Mouse (Mus musculus): ENCODE results near the gene Fdx1.

Fdx1 gene

DNA sequence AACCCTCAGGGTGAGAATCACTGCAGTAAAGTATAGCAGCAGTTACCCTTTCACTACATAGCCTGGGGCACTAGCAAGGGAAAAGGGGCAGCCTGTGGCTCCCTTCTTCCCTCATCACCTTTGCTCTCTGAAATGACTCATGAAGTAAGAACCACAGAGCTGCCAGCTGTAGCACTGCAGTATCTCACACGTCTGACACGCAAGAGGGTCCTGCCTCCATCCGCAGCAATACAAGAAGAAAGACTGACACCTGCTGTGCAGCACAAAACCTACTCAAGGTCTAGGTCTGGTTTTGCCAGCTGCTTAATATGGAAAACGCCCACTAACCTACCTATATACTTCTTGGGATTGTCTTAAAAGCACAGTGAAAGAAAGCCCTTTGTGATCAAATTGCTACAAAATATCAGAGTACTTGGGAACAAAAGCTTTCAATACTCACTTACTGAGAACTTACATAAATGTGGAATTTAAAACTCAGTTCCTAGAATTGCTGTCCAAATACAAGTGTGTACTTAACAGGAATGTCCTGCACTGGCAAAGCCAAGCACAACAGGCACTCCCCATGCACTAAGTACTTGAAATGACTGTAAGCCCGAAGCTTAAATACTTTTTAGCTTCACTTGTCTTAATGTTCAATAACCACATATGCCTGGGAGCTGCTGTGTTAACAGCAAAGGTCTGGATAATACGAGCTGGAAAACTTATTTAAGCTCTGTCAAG lies 2.0 kb downstream of the Fdx1 start:
- peak; percentile 28 for DNase-seq (ENCODE audit: low read depth, low spot score)

DNA sequence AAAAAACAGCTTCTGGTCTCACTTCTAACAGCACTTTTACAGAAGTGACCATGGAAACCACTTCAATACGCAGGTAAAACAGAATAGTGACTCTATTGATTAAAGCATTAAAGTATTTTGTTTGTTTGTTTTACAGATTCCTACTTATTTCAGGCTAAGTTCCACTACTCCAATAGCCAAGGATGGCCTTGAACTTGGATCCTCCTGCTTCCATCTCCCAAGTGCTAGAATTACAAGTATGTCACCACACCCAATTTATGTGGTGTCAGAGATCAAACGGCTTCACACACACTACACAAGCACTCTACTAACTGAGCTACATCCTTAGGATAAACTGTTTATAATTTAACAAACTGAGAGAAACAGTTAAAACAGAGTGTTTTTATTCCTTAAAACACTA lies 3.0 kb downstream of the Fdx1 start:
- DNase-seq (ENCODE audit: low read depth, low spot score): no peak

DNA sequence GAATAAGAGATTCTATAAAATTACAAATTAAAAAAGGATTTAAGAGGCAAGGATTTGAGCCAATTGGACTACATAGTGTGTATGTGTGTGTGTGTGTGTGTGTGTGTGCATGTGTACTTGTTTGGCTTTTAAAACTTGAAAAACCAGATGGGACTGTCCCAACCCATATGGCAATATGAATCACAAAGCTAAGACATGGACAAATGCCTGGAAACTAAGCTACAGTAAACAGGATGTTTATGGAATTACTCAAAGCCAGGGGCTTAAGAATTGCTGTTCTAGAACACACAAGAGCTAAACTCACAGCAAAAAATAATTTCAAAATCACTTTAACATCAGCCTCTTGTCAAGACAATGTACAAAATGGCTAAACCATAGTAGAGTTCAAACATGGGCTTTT lies 4.4 kb downstream of the Fdx1 start:
- DNase-seq (ENCODE audit: low read depth, low spot score): no peak

DNA sequence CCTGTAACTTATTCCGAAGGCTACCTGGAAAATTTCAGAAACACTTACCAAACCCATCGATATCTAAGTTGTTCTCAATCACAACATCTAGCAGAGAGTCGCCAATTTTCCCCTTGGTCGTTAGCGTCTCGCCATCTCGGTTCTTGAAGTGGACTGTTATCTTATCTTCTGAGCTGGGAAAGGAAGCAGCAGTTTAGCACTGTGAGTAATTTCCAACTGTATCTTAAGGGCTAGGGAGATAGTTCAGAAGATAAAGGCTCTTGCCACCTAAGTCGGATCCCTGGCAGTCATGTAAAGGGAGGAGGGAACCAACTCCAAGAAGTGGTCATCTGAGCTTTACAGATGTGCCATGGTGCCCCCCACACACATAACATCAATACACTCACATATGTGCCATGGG lies 6.3 kb downstream of the Fdx1 start:
- DNase-seq (ENCODE audit: low read depth, low spot score): no peak

DNA sequence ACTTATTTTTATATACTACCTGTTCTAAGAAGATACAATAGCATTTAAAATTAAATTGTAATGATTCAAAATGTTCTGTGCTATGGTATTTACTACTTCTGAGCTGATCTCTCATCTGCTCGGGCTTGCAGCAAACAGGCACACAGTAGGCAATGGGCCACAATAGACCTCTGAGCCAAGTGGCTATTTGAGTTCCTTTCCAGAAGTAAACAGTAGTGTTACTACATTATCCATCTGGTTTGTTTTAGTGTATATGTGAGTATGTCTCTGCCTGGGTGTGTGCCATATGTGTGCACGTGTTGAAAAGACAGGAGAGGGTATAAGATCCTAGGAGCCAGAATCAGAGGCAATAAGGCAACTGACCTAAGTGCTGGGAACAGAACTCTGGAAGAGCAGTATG lies 6.9 kb downstream of the Fdx1 start:
- no peak for DNase-seq (ENCODE audit: low read depth, low spot score)

DNA sequence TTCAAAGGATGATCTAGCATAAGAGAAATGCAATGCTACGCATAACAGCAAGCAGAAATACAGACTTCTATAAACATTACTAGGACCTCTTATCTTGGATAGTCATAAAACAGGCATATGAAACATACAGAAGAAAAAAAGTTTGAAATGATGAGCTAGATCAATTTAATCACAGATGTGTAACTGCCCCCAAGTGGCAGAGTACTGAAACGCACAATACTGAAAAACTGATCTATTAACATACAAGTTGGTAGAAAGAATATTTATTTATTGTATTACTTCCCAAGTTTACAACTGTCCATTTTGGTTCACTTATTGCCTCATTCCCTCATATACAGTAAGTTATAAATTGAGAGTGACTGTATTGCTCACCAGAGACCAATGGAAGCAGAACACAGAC lies 12.0 kb downstream of the Fdx1 start:
- DNase-seq (ENCODE audit: low read depth, low spot score): no peak

DNA sequence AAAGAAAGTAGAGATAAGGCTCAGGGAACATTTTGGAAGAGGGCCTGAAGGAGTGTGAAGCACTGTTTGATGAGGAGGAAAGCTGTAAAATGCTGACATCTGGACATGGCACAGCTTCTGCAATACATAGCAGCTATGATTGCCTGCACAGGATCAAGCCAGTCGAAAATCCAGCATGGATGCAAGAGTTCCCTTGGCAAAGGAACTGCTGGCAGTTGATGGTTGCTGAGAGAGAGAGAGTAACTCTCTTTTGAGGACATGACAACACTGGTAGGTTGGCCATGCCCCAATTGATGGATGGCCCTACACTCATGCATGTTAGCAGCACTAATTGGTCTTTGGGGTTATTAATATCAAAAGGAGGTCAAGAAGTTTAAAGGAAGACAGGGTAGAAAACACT lies 12.7 kb downstream of the Fdx1 start:
- DNase-seq (ENCODE audit: low read depth, low spot score): no peak

DNA sequence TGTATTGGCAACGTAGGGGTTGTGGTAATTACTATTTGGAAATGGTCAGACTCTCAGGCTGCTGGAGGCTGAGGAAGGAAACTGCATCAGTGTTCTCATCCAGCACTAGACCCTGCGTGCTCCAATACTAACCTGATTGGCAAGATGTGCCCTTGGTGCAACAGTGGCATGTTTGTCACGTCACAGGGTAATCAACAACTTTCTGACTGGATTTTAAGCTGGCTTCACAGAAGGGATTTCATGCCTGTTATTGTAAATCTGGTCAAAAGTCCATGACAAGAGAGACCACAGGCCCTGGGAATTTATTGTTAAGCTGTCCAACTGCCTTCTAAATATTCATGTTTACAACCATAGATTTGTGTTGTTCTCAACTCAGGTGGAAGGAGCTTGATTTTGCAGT lies 13.1 kb downstream of the Fdx1 start:
- DNase-seq (ENCODE audit: low read depth, low spot score): no peak

DNA sequence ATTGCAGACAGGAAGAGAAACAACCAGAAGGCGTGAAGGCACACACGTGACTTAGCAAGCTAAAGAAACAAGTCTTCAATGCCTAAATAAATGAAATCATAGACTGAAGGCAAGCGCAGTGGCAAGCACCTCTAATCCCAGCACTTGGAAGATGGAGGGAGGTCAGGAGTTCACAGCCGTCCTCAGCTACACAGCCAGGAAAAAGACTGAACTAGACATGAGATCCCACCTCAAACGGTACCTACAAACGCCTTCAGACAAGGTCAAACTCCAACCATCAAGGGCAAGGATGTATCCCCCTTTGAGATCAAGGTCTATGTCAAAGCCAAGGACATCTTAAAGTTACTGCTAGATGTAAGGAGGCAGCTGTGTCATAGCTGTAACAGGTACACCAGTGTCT lies 19.4 kb downstream of the Fdx1 start:
- DNase-seq (ENCODE audit: low read depth, low spot score): no peak

DNA sequence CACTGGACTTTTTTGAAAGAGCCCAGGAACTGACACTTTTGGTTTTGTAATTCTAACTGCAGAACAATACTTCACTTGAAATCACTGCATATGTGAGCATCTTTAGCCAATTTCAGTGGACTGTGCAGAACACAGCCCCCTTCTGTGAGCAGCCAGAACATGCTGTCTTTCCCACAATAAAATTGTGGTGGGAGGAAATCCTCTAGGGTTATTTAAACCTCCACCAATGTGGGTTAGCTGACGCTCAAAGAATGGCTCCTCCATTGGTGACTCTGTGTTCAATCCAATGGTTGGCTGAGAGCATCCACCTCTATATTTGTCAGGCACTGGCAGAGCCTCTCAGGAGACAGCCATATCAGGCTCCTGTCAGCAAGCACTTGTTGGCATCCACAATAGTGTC lies 28.7 kb downstream of the Fdx1 start:
- no peak for DNase-seq (ENCODE audit: low read depth, low spot score)

DNA sequence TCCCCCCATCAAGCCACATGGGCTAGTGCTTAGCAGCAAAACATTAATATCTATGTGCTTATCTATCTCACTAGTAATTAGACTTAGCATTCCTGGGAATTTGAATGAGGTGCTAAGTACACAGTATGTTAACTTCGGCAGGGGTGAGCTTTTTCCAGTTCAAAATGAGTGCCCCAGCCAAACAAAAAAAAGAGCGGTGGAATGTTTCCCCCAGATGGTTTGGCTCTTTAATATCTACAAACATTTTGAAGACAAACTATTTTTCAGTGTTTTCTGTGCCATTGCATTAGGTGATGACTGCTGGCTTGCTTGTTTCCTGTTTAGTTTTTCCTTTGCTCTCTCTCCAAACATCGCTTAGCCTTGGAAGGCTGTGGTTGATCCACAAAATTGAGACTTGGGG lies 31.4 kb downstream of the Fdx1 start:
- DNase-seq (ENCODE audit: low read depth, low spot score): no peak

DNA sequence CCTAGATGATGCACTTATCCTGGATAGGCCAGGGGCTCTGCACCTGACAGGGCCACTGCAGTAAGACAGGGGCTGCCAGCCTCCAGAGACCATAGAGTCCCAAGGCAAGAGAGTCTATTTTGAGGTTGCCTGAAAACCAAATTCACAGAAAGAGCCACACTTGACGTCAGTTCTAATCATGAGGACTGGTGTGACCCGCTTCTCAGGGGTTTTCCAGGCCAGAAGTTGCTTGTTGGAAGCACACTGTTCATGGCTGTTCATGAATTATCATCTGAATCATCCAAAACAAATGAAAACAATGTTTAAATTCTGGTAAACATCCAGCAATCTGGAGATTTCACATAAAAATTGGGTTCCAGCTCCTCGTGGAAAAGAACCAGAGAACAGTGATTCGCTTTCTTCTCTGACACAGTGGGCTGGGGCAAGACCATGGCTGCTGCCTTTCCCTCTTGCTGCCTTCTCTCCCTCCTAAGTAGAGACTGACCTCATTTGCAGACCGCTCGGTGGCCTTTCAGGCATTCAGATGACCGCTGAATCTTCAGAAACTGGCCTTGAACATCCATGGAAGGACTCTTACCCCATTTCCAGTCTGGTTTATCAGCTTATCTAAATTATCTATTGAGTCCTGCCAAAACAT lies 32.2 kb downstream of the Fdx1 start:
- no peak for DNase-seq (ENCODE audit: low read depth, low spot score)

DNA sequence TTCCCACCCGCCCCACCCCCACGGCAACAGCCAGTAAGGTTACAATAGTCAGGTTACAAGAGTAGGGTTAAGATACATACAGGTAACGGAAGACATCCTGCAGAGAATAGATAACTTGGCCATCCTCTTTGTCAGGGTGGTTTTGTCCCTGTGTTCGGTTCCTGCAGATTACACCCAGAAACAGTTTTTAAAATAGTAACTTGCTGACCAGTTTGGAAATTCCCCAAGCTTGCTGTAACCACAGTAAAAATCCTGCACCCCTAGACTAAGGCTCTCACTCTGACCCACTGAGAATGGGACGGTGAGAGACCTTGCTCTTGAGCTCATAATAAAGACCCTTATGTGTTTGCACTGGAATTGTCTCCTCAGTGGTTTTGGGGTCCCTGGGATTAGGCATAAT lies 33.4 kb downstream of the Fdx1 start:
- no peak for DNase-seq (ENCODE audit: low read depth, low spot score)

DNA sequence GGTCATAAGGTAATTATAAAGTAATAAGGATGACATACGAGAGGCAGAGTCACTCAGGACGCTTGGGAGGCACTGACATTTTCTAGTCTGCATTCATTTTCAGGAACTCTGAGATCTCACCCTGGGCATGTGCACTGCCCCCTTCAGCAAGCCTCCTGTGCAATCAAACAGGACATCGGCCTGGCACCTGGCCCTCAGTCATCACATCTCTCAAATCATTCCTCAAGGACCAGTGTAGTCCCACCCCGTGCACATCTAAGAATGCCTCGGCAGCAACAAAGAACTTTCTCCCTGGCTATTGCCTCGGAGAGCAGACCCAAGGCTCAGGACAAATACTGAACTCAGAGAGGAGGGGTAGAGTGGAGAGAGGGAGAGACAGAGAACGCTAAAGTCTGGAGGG lies 34.7 kb downstream of the Fdx1 start:
- no peak for DNase-seq (ENCODE audit: low read depth, low spot score)

DNA sequence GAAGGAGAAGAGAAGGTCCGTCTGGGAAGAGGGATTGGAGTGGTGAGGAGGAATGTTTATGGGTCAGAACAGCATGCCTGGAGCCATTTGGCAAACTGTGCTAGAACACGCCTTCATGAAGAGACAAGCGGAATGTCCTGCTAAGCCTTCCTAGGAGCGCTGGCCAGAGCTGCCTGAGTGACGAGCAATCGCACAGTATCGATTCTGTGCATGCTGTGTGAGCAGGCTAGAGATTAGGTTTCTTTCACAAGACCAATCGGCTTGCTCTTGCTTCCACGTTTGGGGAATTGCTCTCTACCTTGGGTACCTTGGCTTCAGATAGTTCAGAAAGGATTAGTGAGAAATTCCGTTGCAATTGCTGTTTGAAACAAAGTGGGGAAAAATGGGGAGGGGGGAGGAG lies 35.2 kb downstream of the Fdx1 start:
- DNase-seq (ENCODE audit: low read depth, low spot score): no peak

DNA sequence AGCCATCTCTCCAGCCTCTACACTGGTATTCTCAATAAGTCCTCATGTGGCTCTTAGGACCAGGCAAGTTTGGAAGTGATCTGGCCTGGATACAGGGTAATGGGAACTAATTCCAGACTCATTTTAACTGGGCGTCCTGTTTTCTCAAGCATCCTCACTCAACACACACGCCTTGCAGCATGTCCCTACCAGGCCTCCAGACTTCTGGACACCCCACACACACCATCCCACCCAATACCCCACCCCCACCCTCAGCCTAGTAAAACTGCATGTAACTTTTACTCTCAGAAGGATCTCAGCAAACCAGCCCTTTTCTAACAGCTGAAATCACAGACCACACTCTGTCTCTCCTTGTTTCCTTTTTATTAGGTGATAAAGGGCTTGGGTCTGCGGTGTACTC lies 35.7 kb downstream of the Fdx1 start:
- no peak for DNase-seq (ENCODE audit: low read depth, low spot score)

DNA sequence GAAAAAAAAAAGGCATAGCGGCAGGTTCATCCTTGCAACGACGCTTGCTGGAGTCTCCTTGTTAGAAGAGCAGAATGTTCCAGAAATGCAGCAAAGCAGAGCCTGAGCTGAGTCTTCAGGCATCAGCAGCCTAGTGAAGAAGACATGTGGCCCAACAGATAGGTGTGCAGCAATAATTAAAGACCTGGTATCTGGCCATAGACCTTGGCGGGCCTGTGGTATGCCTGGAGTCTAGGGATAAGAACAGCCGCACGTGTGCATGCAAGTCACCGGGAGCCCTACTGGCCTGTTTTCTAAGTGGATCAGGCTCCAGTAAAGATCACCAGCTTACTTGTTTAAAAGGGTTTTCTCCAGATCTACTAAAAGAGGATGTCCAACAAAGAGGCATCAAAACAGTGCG lies 36.7 kb downstream of the Fdx1 start:
- DNase-seq (ENCODE audit: low read depth, low spot score): no peak

DNA sequence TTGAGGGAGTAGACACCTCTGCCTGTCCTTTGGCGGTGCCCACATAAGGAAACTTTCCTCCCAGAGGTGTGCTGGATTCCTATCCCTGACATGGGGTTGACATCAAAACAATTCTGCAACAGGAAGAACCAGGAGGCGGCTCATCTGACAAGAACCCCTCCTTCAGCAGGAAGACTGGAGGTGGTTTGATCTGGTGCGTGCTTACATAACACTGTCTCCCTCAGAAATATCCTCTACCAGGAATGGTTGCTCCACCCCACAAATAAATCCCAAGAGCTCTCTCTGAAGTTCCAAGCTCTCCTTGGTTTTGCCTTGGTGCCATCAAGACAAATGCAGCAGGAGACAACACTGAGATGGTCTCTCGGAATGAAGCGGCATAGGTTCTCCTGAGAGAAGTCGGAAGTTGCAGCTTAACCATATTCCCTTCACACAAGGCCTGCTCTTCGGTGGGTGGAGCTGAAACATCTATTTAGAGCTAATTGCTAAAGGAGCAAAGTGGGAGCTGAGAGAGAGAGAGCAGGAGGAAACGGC lies 38.7 kb downstream of the Fdx1 start:
- no peak for DNase-seq (ENCODE audit: low read depth, low spot score)

DNA sequence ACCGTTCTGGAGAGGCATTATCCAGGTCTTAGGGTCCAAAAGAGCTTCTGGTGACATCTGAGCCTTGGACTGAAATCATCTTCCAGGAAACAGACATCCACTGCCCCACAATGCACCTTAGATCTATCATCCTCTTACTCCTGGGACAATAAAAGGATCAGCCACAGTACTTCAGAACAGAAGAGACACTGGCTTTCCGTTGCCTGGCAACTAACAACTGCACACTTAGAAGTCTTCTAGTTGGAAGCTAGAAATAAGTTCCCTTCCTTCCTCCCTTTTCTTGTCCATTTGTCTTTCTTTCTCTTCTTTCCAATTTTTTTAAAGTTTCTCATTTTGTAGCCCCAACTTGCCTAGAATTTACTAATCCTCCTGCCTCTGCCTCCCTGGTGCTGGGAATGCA lies 40.6 kb downstream of the Fdx1 start:
- DNase-seq (ENCODE audit: low read depth, low spot score): no peak

DNA sequence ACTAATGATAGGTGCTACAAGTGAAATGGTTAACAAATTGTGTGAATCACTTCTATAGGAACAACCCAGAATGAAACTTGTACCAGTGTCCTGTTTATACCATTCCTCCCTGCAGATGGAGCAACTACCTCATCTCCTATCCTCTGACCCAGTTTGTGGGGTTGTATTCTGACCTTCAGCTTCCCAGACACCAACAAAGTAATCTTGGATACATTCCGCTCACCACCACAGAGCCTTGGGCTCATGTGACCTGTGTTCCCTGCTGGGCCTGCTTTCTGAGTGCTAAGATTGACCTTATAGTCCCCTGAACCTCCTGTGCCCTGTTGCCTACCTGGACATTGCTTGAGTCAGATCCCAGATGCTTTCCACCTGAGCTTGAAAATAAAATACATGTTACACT lies 47.8 kb downstream of the Fdx1 start:
- DNase-seq (ENCODE audit: low read depth, low spot score): no peak

DNA sequence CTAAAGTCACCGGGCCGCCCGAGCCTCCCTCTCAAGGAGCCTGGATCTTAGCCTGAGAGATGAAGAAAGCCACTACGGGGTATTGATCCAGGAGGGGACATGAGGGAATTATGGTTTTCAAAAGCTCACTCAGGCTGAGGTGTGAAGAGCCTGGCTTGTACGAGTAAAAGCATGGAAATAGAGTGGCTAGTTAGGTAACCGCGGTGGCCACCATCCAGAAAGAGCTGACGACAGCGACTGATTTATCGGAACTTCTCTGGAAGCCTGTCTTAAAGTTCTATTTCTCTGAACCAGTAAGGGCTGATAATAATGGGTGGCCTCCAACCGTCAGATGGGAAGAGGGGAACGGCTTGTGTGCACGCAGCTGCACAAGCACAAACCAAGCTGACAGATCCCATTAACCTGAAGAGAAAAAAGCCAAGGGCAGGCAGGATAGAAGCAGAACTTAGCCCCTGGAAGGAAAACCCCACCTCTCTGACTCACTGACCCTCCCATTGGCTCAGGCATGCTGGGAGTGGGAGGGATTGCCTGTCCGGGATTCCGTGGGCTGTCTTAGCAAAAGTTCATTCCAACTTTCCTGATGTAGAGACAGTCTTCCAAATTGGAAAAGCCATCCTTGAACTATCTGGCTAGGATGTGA lies 48.8 kb downstream of the Fdx1 start:
- no peak for DNase-seq (ENCODE audit: low read depth, low spot score)

DNA sequence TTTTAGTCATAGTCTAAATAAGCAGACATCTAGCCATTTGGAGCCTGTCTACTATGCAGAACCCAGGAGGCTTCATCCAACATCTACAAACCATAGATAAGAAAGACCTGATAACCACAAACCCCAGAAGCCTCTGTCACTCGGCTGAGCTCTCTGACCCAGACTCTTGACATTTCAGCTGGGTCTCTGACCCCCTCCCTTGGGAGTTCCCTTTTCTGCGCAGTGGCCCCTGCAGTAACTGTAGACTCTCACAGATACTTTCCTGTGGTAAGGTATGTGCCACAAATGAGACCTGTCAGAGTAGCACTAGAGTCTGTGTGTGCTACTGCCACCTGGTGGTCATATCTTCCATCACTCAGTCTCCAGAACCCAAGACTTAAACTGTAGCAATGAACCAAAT lies 54.5 kb downstream of the Fdx1 start:
- DNase-seq (ENCODE audit: low read depth, low spot score): peak; percentile 72

DNA sequence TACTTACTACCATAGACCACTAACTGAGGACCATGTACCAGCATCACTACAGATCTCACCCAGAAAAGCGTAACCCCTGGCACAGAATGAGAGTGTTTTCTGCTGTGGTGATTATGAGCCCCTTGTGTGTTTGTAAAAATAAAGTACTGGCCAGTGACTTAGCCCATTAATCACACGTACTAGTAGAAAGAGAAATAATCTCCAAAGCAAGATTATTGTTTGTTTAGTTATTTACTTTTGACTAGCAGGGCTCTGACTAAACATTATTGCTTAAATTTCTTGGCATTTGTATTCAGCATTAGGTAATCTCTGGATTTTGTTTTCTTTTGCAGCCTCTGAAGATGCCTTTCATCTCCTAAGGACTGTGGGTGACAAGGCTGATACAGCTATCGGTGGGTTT lies 55.1 kb downstream of the Fdx1 start:
- no peak for DNase-seq (ENCODE audit: low read depth, low spot score)

Data from ZHBTc4 (cell line).